Mouse (Mus musculus): ENCODE results near the gene Kdm1a.

DNA sequence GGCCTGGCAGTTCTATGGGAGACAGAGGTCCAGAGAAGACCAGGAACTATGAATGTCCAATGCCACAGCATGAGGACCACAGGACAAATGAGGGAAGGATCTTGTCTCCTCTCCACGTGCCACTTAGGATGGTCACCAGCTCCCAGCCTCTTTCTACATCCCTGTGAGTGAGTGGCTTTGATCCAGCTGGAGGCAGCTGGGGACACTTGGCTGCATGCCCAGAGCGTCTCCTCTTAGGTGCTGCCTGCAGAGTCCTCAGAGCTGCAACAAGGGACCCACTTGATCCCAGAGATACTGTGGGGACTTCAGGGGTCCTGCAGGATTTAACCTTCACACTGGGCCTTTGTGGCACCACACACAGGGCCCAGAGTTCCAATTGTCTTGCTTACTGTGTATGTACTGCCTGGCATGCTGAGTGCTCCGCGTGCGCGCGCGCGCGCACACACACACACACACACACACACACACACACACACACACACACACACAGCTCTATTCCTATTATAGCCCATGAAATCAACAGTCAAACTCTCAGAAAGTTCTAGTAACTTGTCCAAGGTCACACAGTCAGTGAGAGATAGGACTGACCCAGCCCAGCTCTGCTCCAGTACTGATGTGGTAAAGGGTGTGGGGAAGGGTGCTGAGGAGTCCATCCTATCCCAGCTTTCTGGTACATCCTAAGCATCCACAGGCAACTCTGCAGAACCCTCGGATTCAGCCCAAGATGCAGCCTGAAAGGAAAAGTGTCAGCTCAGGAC lies 28.9 kb upstream of the Kdm1a start:
- TF ChIP-seq CTCF (IDR thresholded peaks at IDR 0.05; ENCODE audit: low read depth, low read length) (no peak), POLR2A (IDR thresholded peaks at IDR 0.05; ENCODE audit: borderline replicate concordance, low read depth, low read length) (no peak)

All from bone marrow macrophage, adult 2 months (primary cell).